Mouse (Mus musculus): ENCODE measurements around the gene Zg16. TPM values are rescaled to one million over a fixed set of nuclear protein-coding genes. Genes with fewer than 3 reads are reported as not detected.
A peak's percentile ranks its signal among the peaks of the same experiment; 100 is the strongest.

Zg16 gene
- total RNA-seq, 2 experiments from 2014 or later: not detected

DNA sequence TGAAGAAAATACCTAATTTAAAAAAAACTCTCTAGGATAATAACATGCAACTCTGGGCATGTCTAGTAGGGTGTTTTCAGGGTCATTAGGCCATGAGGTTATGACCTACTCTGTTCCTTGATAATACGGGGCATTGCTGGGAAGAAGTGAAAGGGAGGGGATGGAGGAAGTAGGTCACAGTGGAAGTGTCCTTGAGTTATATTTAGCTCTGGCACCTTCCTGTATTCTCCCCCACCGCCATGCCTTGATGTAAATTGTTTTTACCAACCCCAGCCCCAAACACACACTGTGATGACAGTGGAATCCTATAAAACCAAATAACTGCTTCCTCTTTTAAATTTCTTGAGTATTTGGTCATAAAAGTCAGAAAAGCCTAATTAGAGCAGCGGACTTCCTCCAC lies 7.1 kb downstream of the Zg16 start:
- no peak for DNase-seq (ENCODE audit: low spot score in 2 of 2)
- Histone ChIP-seq H3K27ac (no peak overlapping the region), H3K4me3 (no peak overlapping the region)
- no peak for TF ChIP-seq CTCF (conservative IDR thresholded peaks at IDR 0.05)

- no peak overlapping the region for H3K27ac ChIP-seq
- peak; percentile 27 for TF ChIP-seq CTCF (conservative IDR thresholded peaks at IDR 0.05)
- no peak for DNase-seq (ENCODE audit: low spot score in 2 of 2)
- no peak overlapping the region for H3K4me3 ChIP-seq
Measured at GRCm38 (mm10) chr7:127077692-127078091, 9.4 kb downstream of the Zg16 start.

GRCm38 (mm10) chr7:127076188-127076587 lies 10.9 kb downstream of the Zg16 start:
- Histone ChIP-seq H3K27ac (no peak overlapping the region), H3K4me3 (no peak overlapping the region)
- no peak for TF ChIP-seq CTCF (conservative IDR thresholded peaks at IDR 0.05)
- DNase-seq (ENCODE audit: low spot score in 2 of 2): no peak

DNA sequence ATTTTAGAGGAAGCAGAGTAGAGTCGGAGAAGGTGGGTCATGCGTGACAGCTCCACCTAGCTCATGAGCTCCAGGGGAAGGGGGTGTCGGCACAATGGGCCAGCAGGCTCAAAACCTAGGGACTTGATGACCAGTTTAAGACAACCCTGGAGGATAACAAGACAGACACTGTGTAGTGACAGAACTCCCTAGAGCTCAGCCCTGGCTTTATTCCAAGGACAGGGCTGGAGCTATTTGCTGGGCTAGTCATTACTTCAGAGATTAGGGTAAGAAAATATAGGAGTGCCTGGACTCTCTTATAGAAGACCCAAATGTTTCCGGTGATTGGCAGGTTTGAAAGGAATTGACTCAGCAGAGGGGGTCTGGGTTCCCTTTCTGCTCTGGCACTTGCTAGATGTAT lies 13.9 kb downstream of the Zg16 start:
- no peak overlapping the region for H3K27ac ChIP-seq
- TF ChIP-seq CTCF (conservative IDR thresholded peaks at IDR 0.05): no peak
- no peak overlapping the region for H3K4me3 ChIP-seq
- DNase-seq (ENCODE audit: low spot score in 2 of 2): no peak

- TF ChIP-seq CTCF (conservative IDR thresholded peaks at IDR 0.05): no peak
- H3K4me3 ChIP-seq: no peak overlapping the region
- H3K27ac ChIP-seq: no peak overlapping the region
- no peak for DNase-seq (ENCODE audit: low spot score in 2 of 2)
Measured at GRCm38 (mm10) chr7:127070871-127071413, 16.2 kb downstream of the Zg16 start.

DNA sequence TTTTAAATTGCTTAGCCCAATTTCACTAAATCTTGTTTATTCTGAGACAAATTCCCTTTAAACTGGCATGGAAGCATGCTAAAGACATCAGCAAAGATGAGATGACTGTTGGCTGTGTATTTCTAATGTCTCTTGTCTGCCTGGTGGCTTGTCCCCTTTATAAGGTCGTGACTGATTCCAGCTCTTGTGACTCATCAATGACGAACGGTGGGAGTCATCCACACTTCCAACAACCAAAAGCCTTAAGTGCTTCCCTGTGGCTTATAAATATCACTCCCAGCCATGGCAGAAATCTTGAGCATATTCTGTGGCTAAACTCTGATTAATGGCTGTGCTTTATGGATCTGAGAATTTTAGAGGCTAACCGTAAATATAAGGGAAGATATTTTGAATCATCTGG lies 20.8 kb downstream of the Zg16 start:
- H3K4me3 ChIP-seq: no peak overlapping the region
- no peak for TF ChIP-seq CTCF (conservative IDR thresholded peaks at IDR 0.05)
- no peak for DNase-seq (ENCODE audit: low spot score in 2 of 2)
- H3K27ac ChIP-seq: no peak overlapping the region

DNA sequence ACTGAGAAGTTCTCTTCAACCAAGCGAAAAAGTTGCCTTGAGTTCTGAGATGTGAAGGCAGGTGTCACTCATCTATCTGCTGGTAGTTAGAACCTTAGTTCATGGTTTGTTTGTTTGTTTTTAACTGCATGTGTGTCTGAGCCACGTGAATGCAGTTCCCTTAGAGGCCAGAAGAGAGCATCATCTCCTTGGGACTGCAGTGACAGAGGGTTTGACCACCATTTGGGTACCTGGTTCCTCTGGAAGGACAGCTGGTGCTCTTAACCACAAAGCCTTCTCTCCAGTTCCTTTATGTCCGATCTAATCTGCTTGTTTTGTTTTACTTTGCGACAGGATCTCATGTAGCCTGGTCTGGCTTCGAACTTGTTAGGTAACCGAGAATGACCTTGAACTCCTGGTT lies 21.6 kb downstream of the Zg16 start:
- Histone ChIP-seq H3K4me3 (no peak overlapping the region), H3K27ac (no peak overlapping the region)
- no peak for DNase-seq (ENCODE audit: low spot score in 2 of 2)
- no peak for TF ChIP-seq CTCF (conservative IDR thresholded peaks at IDR 0.05)

- no peak for TF ChIP-seq CTCF (conservative IDR thresholded peaks at IDR 0.05)
- no peak overlapping the region for H3K4me3 ChIP-seq
- no peak overlapping the region for H3K27ac ChIP-seq
- no peak for DNase-seq (ENCODE audit: low spot score in 2 of 2)
Measured at GRCm38 (mm10) chr7:127055026-127055585, 32.0 kb downstream of the Zg16 start.

- Histone ChIP-seq H3K4me3 (peak within 1 kb of the TSS; percentile 68), H3K27ac (peak within 1 kb of the TSS; percentile 89)
- DNase-seq (ENCODE audit: low spot score in 2 of 2): peak; percentile 88 to 91
- no peak for TF ChIP-seq CTCF (conservative IDR thresholded peaks at IDR 0.05)
Measured at GRCm38 (mm10) chr7:127041851-127042672, 45.1 kb downstream of the Zg16 start, which contains the start of gene Kif22. Kif22 (minus strand) TSS chr7:127042471.

- Histone ChIP-seq H3K27ac (no peak overlapping the region), H3K4me3 (no peak overlapping the region)
- no peak for DNase-seq (ENCODE audit: low spot score in 2 of 2)
- TF ChIP-seq CTCF (conservative IDR thresholded peaks at IDR 0.05): no peak
Measured at GRCm38 (mm10) chr7:127031244-127031643, 55.9 kb downstream of the Zg16 start.

GRCm38 (mm10) chr7:127030172-127030571 lies 57.0 kb downstream of the Zg16 start:
- TF ChIP-seq CTCF (conservative IDR thresholded peaks at IDR 0.05): no peak
- DNase-seq (ENCODE audit: low spot score in 2 of 2): no peak
- Histone ChIP-seq H3K27ac (no peak overlapping the region), H3K4me3 (no peak overlapping the region)

DNA sequence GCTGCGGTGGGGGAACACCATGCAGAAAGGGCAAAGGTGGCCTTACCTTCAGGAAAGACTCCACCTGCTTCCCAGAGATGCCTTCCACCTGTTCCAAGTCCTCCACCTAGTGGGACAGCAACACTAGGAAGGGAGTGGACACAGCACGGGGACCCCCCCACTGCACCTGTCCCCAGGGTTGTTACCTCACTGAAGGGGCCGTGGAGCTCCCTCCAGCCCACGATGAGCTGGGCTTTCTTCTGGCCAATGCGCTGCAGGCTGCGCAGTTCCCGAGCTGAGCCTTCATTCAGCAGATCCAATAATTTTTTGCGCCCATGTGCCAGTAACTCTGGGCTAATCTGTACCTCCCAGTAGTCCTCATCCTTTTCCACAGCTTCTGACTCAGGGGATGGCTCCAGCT lies 59.2 kb downstream of the Zg16 start:
- Histone ChIP-seq H3K4me3 (peak overlapping the region; percentile 83), H3K27ac (peak overlapping the region; percentile 97)
- no peak for TF ChIP-seq CTCF (conservative IDR thresholded peaks at IDR 0.05)
- peak in 1 of 2 experiments; percentile 26 for DNase-seq (ENCODE audit: low spot score in 2 of 2)

- H3K4me3 ChIP-seq: peak within 1 kb of the TSS; percentile 83
- H3K27ac ChIP-seq: peak within 1 kb of the TSS; percentile 97
- peak; percentile 99 for DNase-seq (ENCODE audit: low spot score in 2 of 2)
- TF ChIP-seq CTCF (conservative IDR thresholded peaks at IDR 0.05): no peak; the same call in 1 of the 2 replicates
Measured at GRCm38 (mm10) chr7:127026984-127027726, 60.0 kb downstream of the Zg16 start, which contains the start of gene Maz. Maz (minus strand) TSS chr7:127027037.

Measured in layer of hippocampus, adult 2 months (tissue).